Mouse (Mus musculus) neural tube, embryonic 13.5 days (tissue): Measurements from ENCODE around the gene 1810024B03Rik. TPM values are rescaled to one million over a fixed set of nuclear protein-coding genes. Genes with fewer than 3 reads are reported as not detected.

Source experiments
- polyA plus RNA-seq: library from polyadenylated mRNA; unstranded; fragments of >200 nt; fragmentation: Nextera tagmentation; extraction: Ambion mirVana; gene quantifications from 2 replicates; pipeline ENCODE4 v1.2.1, GENCODE M21; 2015

1810024B03Rik gene
- polyA plus RNA-seq, 1 experiment from 2014 or later = 1.8 TPM

Other genes with a start within 250 kb of the 1810024B03Rik start
- 10.4 and 12.3 TPM in 2 replicates for gene Ap4e1, start 199.6 kb downstream of the 1810024B03Rik start, polyA plus RNA-seq
- 32.2 and 33.7 TPM in 2 replicates for gene Blvra, start 137.6 kb downstream of the 1810024B03Rik start, polyA plus RNA-seq
- 19.8 and 21.2 TPM in 2 replicates for gene Ncaph, start 74.3 kb downstream of the 1810024B03Rik start, polyA plus RNA-seq
- gene Itpripl1, start 64.8 kb downstream of the 1810024B03Rik start, polyA plus RNA-seq = 15.0 and 16.4 TPM in 2 replicates
- 47.8 and 52.6 TPM in 2 replicates for gene Snrnp200, start 106 bp upstream of the 1810024B03Rik start, polyA plus RNA-seq
- gene Ciao1, start 39.5 kb upstream of the 1810024B03Rik start, polyA plus RNA-seq = 59.2 and 65.8 TPM in 2 replicates
- gene Tmem127, start 39.6 kb upstream of the 1810024B03Rik start, polyA plus RNA-seq = 43.7 and 45.4 TPM in 2 replicates
- 71.7 and 78.6 TPM in 2 replicates for gene Stard7, start 61.9 kb upstream of the 1810024B03Rik start, polyA plus RNA-seq
- gene Dusp2, start 127.9 kb upstream of the 1810024B03Rik start, polyA plus RNA-seq = 7.5 and 9.1 TPM in 2 replicates
- not detected in 2 replicates for gene Astl, start 130.4 kb upstream of the 1810024B03Rik start, polyA plus RNA-seq
- 0.32 and 0.45 TPM in 2 replicates for gene Adra2b, start 154.9 kb upstream of the 1810024B03Rik start, polyA plus RNA-seq
- 0.29 and 0.31 TPM in 2 replicates for gene Gpat2, start 216.9 kb upstream of the 1810024B03Rik start, polyA plus RNA-seq
- gene Fahd2a, start 236.3 kb upstream of the 1810024B03Rik start, polyA plus RNA-seq = 24.7 and 32.5 TPM in 2 replicates